Mouse (Mus musculus) testis, adult 10 weeks (tissue): ENCODE results near the gene Olfr119. TPM values are rescaled to one million over a fixed set of nuclear protein-coding genes. Genes with fewer than 3 reads are reported as not detected.

Experiments
- polyA plus RNA-seq: library from polyadenylated mRNA; stranded (reverse); fragments of 350-450 nt; fragmentation: Illumina TruSeq; extraction: RNeasy Lipid Tissue Mini Kit (QIAGEN cat#74804); gene quantifications from one replicate; pipeline ENCODE4 v1.2.3, GENCODE M21; 2014; ENCODE audit warnings: low read depth, low replicate concordance

The Olfr119 gene
- not detected for polyA plus RNA-seq

DNA sequence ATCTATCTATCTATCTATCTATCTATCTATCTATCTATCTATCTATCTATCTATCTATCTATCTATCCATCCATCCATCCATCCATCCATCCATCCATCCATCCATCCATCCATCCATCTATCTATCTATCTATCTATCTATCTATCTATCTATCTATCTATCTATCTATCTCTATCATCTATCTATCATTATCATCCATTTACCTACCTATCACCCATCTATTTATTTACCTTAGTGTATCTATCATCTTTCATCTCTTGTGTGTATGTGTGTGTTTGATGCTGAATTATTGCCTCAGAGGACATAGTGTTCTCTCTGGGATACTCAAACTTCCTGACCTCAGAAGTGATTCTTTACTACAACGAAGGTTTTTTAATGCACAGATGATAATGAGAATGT lies at the start of gene Olfr119:
Gene Olfr119, plus strand, starts transcription at position 301 of the 400 bp plus-strand sequence.

DNA sequence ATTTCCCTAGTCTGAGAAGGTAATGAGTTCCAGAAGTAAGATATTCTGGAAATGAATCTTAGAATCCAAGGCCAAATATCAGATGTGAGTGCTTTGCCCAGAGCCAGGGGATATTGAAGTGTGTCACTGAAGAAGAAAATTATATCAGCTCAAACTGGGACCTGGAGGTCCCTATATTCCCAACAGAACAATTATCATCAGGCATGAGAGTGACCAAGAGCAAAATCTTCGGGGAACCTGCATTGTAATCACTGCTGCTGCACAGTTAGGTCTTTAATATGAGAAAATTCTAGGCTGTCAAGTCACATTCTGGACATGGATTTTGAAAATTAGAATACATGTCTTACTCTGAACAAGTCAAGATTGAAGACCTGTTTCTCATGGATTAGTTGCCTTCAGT lies 32.7 kb upstream of the Olfr119 start, which contains the start of gene Olfr117:
Gene Olfr117, minus strand, starts transcription at position 101 of the 400 bp plus-strand sequence.

GRCm38 (mm10) chr17:37666688-37667087 lies 29.7 kb upstream of the Olfr119 start, which contains the start of gene Olfr118:
Olfr118 (plus strand) TSS chr17:37666988.

GRCm38 (mm10) chr17:37721508-37721907 lies 25.1 kb downstream of the Olfr119 start, which contains the start of gene Olfr120:
Olfr120 (plus strand) TSS chr17:37721808.

Other genes with a start within 250 kb of the Olfr119 start
- gene Olfr109, start 237.6 kb upstream of the Olfr119 start, polyA plus RNA-seq, result not detected
- not detected for gene H2-M2, start 213.0 kb upstream of the Olfr119 start, polyA plus RNA-seq
- gene Olfr110, start 204.1 kb upstream of the Olfr119 start, polyA plus RNA-seq, result not detected
- gene Olfr111, start 188.5 kb upstream of the Olfr119 start, polyA plus RNA-seq, result not detected
- 40.7 TPM for gene Olfr112, start 127.1 kb upstream of the Olfr119 start, polyA plus RNA-seq
- gene Olfr113, start 118.9 kb upstream of the Olfr119 start, polyA plus RNA-seq, result not detected
- not detected for gene Olfr114, start 103.8 kb upstream of the Olfr119 start, polyA plus RNA-seq
- not detected for gene Olfr115, start 69.5 kb upstream of the Olfr119 start, polyA plus RNA-seq
- not detected for gene Olfr116, start 69.4 kb upstream of the Olfr119 start, polyA plus RNA-seq
- not detected for gene Olfr117, start 32.8 kb upstream of the Olfr119 start, polyA plus RNA-seq
- not detected for gene Olfr118, start 29.6 kb upstream of the Olfr119 start, polyA plus RNA-seq
- not detected for gene Olfr120, start 25.2 kb downstream of the Olfr119 start, polyA plus RNA-seq
- not detected for gene Olfr121, start 52.3 kb downstream of the Olfr119 start, polyA plus RNA-seq
- gene Olfr122, start 72.0 kb downstream of the Olfr119 start, polyA plus RNA-seq, result not detected
- gene Olfr123, start 97.0 kb downstream of the Olfr119 start, polyA plus RNA-seq, result not detected
- gene Olfr124, start 103.3 kb downstream of the Olfr119 start, polyA plus RNA-seq, result not detected
- gene Olfr125, start 136.4 kb downstream of the Olfr119 start, polyA plus RNA-seq, result not detected
- gene Olfr126, start 150.9 kb downstream of the Olfr119 start, polyA plus RNA-seq, result 1.5 TPM
- gene Olfr127, start 203.9 kb downstream of the Olfr119 start, polyA plus RNA-seq, result 3.0 TPM
- gene Olfr128, start 224.0 kb downstream of the Olfr119 start, polyA plus RNA-seq, result 7.1 TPM